Mouse (Mus musculus) neural tube, embryonic 10.5 days (tissue): Measurements from ENCODE around the gene Tuba3a.
"Not testable (repeated sequence)": the region's sequence is repeated elsewhere in the genome, so short reads cannot be mapped to it uniquely, and the experiment has no call there.

ENCODE experiments used
- DNase-seq: peaks from one replicate; pipeline ENCODE4 v3.0.0-alpha.2; 2017; ENCODE audit warnings: low spot score; ENCODE audit errors: extremely low spot score

Tuba3a gene

GRCm38 (mm10) chr6:125266600-125266999, 19.2 kb downstream of the Tuba3a start:
- not testable (repeated sequence) for DNase-seq

- no peak for DNase-seq
Observed at GRCm38 (mm10) chr6:125266091-125266490, 19.8 kb downstream of the Tuba3a start.

GRCm38 (mm10) chr6:125265239-125265638, 20.6 kb downstream of the Tuba3a start:
- no peak for DNase-seq

- no peak for DNase-seq
Observed at GRCm38 (mm10) chr6:125264219-125264618, 21.6 kb downstream of the Tuba3a start.

- no peak for DNase-seq
Observed at GRCm38 (mm10) chr6:125260006-125260555, 25.8 kb downstream of the Tuba3a start.

- DNase-seq, result no peak
Observed at GRCm38 (mm10) chr6:125256222-125256966, 29.4 kb downstream of the Tuba3a start.

GRCm38 (mm10) chr6:125255516-125256044, 30.3 kb downstream of the Tuba3a start:
- no peak for DNase-seq

- no peak for DNase-seq
Observed at GRCm38 (mm10) chr6:125253863-125254715, 31.8 kb downstream of the Tuba3a start.

GRCm38 (mm10) chr6:125252711-125253110, 33.1 kb downstream of the Tuba3a start:
- DNase-seq, result no peak

GRCm38 (mm10) chr6:125252285-125252684, 33.6 kb downstream of the Tuba3a start:
- DNase-seq, result no peak

- DNase-seq, result no peak
Observed at GRCm38 (mm10) chr6:125244551-125244950, 41.3 kb downstream of the Tuba3a start.

- no peak for DNase-seq
Observed at GRCm38 (mm10) chr6:125241566-125241965, 44.3 kb downstream of the Tuba3a start.

- no peak for DNase-seq
Observed at GRCm38 (mm10) chr6:125240617-125241016, 45.2 kb downstream of the Tuba3a start.

GRCm38 (mm10) chr6:125239547-125239946, 46.3 kb downstream of the Tuba3a start:
- DNase-seq, result no peak

GRCm38 (mm10) chr6:125238396-125238795, 47.4 kb downstream of the Tuba3a start:
- DNase-seq, result no peak

- DNase-seq, result no peak
Observed at GRCm38 (mm10) chr6:125237421-125237820, 48.4 kb downstream of the Tuba3a start.

GRCm38 (mm10) chr6:125236782-125237181, 49.1 kb downstream of the Tuba3a start, which contains the start of gene Cd27:
Cd27 (minus strand) TSS chr6:125237010.
- DNase-seq, result no peak

- no peak for DNase-seq
Observed at GRCm38 (mm10) chr6:125236341-125236740, 49.5 kb downstream of the Tuba3a start.

- no peak for DNase-seq
Observed at GRCm38 (mm10) chr6:125234520-125234828, 51.4 kb downstream of the Tuba3a start.

- DNase-seq, result no peak
Observed at GRCm38 (mm10) chr6:125233816-125234519, 51.9 kb downstream of the Tuba3a start.

GRCm38 (mm10) chr6:125232516-125232915, 53.3 kb downstream of the Tuba3a start:
- DNase-seq, result no peak
